Mouse (Mus musculus): ENCODE results near the gene Mepce. TPM values are rescaled to one million over a fixed set of nuclear protein-coding genes. Genes with fewer than 3 reads are reported as not detected.

Mepce gene
- polyA plus RNA-seq, 1 experiment: 41.9 TPM

- DNase-seq: no peak
- Histone ChIP-seq H3K27ac (ENCODE audit: insufficient read depth, low read length) (no peak overlapping the region), H3K4me1 (ENCODE audit: control insufficient read depth, insufficient read depth, low read length) (no peaks in the 10 kb centered on the region), H3K4me3 (replicated peaks; ENCODE audit: insufficient read depth, low read depth, low read length) (no peak overlapping the region), H3K27me3 (ENCODE audit: control insufficient read depth, insufficient read depth, low read length) (no peaks in the 10 kb centered on the region)
- no peak for TF ChIP-seq CTCF (IDR thresholded peaks at IDR 0.05; ENCODE audit: borderline replicate concordance, insufficient read depth, low read depth, low read length)
- TF ChIP-seq POLR2A (IDR thresholded peaks at IDR 0.05; ENCODE audit: borderline replicate concordance, insufficient read depth, low read length): no peak
- 80% methylated on average over 7 of the region's 7 CpGs for WGBS
Measured at GRCm38 (mm10) chr5:137777267-137777845, 10.1 kb downstream of the Mepce start.

GRCm38 (mm10) chr5:137776408-137776918 is 11.0 kb downstream of the Mepce start:
- TF ChIP-seq CTCF (IDR thresholded peaks at IDR 0.05; ENCODE audit: borderline replicate concordance, insufficient read depth, low read depth, low read length): no peak
- no peak for TF ChIP-seq POLR2A (IDR thresholded peaks at IDR 0.05; ENCODE audit: borderline replicate concordance, insufficient read depth, low read length)
- Histone ChIP-seq H3K27me3 (ENCODE audit: control insufficient read depth, insufficient read depth, low read length) (no peaks in the 10 kb centered on the region), H3K27ac (ENCODE audit: insufficient read depth, low read length) (no peak overlapping the region), H3K4me1 (ENCODE audit: control insufficient read depth, insufficient read depth, low read length) (no peaks in the 10 kb centered on the region), H3K4me3 (replicated peaks; ENCODE audit: insufficient read depth, low read depth, low read length) (no peak overlapping the region)
- DNase-seq: no peak
- 35% methylated on average over 5 of the region's 5 CpGs for WGBS

GRCm38 (mm10) chr5:137775587-137776290 is 11.7 kb downstream of the Mepce start:
- H3K4me3 ChIP-seq (replicated peaks; ENCODE audit: insufficient read depth, low read depth, low read length): no peak overlapping the region
- H3K27me3 ChIP-seq (ENCODE audit: control insufficient read depth, insufficient read depth, low read length): no peaks in the 10 kb centered on the region
- no peak for DNase-seq
- 91% methylated on average over 2 of the region's 2 CpGs for WGBS
- no peak overlapping the region for H3K27ac ChIP-seq (ENCODE audit: insufficient read depth, low read length)
- H3K4me1 ChIP-seq (ENCODE audit: control insufficient read depth, insufficient read depth, low read length): no peaks in the 10 kb centered on the region
- TF ChIP-seq CTCF (IDR thresholded peaks at IDR 0.05; ENCODE audit: borderline replicate concordance, insufficient read depth, low read depth, low read length) (no peak), POLR2A (IDR thresholded peaks at IDR 0.05; ENCODE audit: borderline replicate concordance, insufficient read depth, low read length) (no peak)

GRCm38 (mm10) chr5:137772755-137773154 is 14.7 kb downstream of the Mepce start:
- H3K27me3 ChIP-seq (ENCODE audit: control insufficient read depth, insufficient read depth, low read length): no peaks in the 10 kb centered on the region
- no peaks in the 10 kb centered on the region for H3K4me1 ChIP-seq (ENCODE audit: control insufficient read depth, insufficient read depth, low read length)
- TF ChIP-seq CTCF (IDR thresholded peaks at IDR 0.05; ENCODE audit: borderline replicate concordance, insufficient read depth, low read depth, low read length): no peak
- no peak for TF ChIP-seq POLR2A (IDR thresholded peaks at IDR 0.05; ENCODE audit: borderline replicate concordance, insufficient read depth, low read length)
- H3K4me3 ChIP-seq (replicated peaks; ENCODE audit: insufficient read depth, low read depth, low read length): no peak overlapping the region
- no peak overlapping the region for H3K27ac ChIP-seq (ENCODE audit: insufficient read depth, low read length)
- DNase-seq: peak in 1 of 2 experiments; percentile 3

GRCm38 (mm10) chr5:137770709-137771108 is 16.7 kb downstream of the Mepce start:
- no peak overlapping the region for H3K27ac ChIP-seq (ENCODE audit: insufficient read depth, low read length)
- H3K27me3 ChIP-seq (ENCODE audit: control insufficient read depth, insufficient read depth, low read length): no peaks in the 10 kb centered on the region
- no peak overlapping the region for H3K4me3 ChIP-seq (replicated peaks; ENCODE audit: insufficient read depth, low read depth, low read length)
- H3K4me1 ChIP-seq (ENCODE audit: control insufficient read depth, insufficient read depth, low read length): no peaks in the 10 kb centered on the region
- no peak for DNase-seq
- WGBS: 40% methylated on average over 2 of the region's 2 CpGs
- TF ChIP-seq POLR2A (IDR thresholded peaks at IDR 0.05; ENCODE audit: borderline replicate concordance, insufficient read depth, low read length): no peak
- TF ChIP-seq CTCF (IDR thresholded peaks at IDR 0.05; ENCODE audit: borderline replicate concordance, insufficient read depth, low read depth, low read length): peak; percentile 72; the same call in 1 of the 2 replicates

- Histone ChIP-seq H3K27me3 (ENCODE audit: control insufficient read depth, insufficient read depth, low read length) (no peaks in the 10 kb centered on the region), H3K27ac (ENCODE audit: insufficient read depth, low read length) (no peak overlapping the region), H3K4me3 (replicated peaks; ENCODE audit: insufficient read depth, low read depth, low read length) (no peak overlapping the region), H3K4me1 (ENCODE audit: control insufficient read depth, insufficient read depth, low read length) (no peaks in the 10 kb centered on the region)
- TF ChIP-seq CTCF (IDR thresholded peaks at IDR 0.05; ENCODE audit: borderline replicate concordance, insufficient read depth, low read depth, low read length) (no peak), POLR2A (IDR thresholded peaks at IDR 0.05; ENCODE audit: borderline replicate concordance, insufficient read depth, low read length) (no peak)
- WGBS: 14% methylated on average over 1 of the region's 1 CpGs
- DNase-seq: no peak
Measured at GRCm38 (mm10) chr5:137768475-137768874, 19.0 kb downstream of the Mepce start.

- no peak overlapping the region for H3K4me3 ChIP-seq (replicated peaks; ENCODE audit: insufficient read depth, low read depth, low read length)
- no peaks in the 10 kb centered on the region for H3K27me3 ChIP-seq (ENCODE audit: control insufficient read depth, insufficient read depth, low read length)
- peak; percentile 41; the same call in 1 of the 2 replicates for TF ChIP-seq CTCF (IDR thresholded peaks at IDR 0.05; ENCODE audit: borderline replicate concordance, insufficient read depth, low read depth, low read length)
- no peak for TF ChIP-seq POLR2A (IDR thresholded peaks at IDR 0.05; ENCODE audit: borderline replicate concordance, insufficient read depth, low read length)
- no peaks in the 10 kb centered on the region for H3K4me1 ChIP-seq (ENCODE audit: control insufficient read depth, insufficient read depth, low read length)
- DNase-seq: no peak
- 54% methylated on average over 3 of the region's 3 CpGs for WGBS
- H3K27ac ChIP-seq (ENCODE audit: insufficient read depth, low read length): no peak overlapping the region
Measured at GRCm38 (mm10) chr5:137766270-137766669, 21.2 kb downstream of the Mepce start.

Measured in cerebellum, adult 2 months (tissue).